Mouse (Mus musculus) Muller cell, postnatal 12 days (primary cell): ENCODE measurements around the gene Mpig6b.

Source experiments
- DNase-seq: peaks from one replicate; pipeline ENCODE4 v3.0.0-alpha.2; 2015; ENCODE audit errors: inconsistent ontology term

Mpig6b gene

DNA sequence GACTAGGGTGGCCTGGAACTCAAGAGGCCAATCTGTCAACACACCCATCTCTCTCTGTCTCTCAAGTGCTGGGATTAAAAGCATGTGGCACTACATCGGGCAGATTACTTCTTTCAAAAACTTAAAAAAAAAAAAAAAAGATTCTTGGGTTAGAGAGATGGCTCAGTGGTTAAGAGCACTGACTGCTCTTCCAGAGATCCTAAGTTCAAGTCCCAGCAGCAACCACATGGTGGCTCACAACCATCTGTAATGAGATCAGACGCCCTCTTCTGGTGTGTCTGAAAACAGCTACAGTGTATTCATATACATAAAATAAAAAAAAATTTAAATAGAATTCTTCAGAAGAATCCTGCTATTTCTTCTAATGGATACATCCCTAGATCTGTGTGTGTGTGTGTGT lies 22.2 kb upstream of the Mpig6b start:
- no peak for DNase-seq

DNA sequence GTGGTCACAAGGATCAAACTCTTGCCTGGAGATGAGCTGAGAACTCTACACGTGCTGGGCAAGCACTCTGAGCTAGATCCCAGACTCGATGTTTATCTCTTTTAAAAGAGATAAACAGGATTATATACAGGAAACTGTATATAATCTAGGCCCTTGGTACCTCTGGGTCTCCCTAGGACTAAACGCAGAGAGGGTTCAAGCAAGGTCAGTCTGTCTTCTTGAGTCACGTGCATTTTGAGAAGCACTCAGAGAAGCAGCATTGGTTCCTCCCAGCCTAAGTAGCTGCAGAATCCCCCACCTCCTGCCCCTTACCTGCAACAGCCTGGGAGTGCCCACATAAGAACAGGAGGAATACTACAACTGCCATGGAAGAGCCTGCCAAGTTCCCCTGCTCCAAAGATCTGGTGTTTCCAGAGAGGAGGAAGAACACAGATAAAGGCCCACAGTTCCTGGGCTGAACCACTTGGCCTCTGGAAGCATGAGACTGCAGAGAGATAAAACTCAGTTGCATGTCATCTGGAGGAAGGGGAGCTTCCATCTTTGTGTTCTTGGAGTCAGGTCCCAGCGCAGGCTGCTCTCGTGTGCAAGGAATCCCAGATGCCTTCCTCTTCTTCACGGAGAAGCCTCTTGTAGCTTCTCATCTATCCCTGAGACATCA lies 19.4 kb upstream of the Mpig6b start, which contains the start of gene Ly6g6f:
Ly6g6f (minus strand) TSS at position 403 of the 658 bp plus-strand sequence.
- DNase-seq = no peak

DNA sequence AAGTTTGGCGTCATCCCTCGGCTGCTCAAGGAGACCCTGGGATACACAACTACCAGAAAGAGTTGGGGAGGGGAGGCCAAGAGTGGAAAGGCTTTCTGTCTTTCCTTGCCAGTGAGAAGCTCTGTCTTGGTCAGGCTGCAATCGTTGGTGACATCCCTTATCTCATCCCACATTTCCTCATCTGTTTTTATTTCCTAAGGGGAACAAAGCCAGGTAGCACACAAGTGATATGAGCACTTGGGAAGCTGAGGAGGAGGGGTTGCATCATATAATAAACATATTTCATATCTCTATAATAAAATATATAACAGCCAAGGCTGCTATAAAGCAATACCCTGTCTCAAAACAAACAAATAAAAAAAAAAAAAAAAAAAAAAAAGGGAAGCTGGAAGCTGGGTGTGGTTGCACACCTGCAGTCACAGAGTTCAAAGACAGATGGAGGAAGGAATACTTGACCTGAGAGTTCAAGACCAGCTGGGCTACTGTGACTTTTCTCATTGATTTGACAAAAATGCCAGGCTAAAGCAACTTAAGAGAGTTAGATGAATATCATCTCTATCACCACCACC lies 18.0 kb upstream of the Mpig6b start:
- DNase-seq = no peak

DNA sequence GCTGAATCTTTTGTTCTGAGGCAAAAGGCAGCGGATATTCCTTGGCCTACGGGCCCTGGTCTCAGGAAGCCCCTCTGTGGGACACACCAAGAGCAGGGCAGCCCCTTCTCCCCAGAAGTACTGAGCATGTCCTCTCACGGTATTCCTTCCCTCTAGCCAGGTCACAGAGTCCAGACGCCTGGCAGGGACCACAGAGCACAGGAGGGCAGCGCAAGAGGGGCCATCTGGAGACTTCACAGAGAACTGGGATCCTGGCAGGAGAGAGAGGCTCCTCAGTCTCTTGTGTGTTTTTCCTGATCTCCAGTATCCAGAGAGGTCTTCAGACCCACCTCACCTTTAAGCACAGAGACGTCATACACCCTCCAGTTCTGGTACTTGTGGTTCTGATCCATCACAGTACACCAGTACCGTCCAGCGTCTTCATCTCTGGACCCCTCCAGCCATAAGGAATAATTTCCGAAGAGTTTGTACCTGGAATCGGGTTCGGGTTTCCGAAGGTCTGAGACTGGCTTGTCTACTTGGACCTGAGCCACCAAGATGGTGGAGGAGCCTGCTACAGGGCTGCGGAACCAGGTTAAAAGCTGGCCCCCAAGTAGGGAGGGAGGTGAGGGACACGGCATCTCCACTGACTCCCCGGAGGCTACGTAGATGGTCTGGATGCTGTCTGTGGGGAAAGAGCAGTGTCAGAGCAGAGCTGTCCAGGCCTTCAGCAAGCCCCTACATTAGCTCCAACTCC lies 17.0 kb upstream of the Mpig6b start:
- no peak for DNase-seq

DNA sequence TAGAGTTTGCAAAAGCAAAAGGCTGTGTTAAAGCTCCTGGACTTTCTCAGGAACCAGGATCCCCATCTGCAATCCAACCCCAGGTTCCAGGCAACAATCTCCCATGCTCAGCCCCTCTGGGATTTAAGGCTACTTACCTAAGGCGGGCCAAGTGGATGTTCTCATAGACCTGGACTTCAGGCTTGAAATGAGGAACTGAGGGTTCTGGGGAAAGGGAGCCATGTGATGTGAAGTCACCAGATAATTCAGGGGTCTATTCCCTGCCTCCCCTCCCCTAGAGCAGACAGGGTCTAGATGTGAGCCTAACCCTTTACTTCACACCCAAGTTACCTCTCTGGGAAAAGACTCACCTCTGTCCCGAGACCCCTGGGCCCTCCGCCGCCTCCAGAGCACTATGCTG lies 14.7 kb upstream of the Mpig6b start:
- DNase-seq = no peak

DNA sequence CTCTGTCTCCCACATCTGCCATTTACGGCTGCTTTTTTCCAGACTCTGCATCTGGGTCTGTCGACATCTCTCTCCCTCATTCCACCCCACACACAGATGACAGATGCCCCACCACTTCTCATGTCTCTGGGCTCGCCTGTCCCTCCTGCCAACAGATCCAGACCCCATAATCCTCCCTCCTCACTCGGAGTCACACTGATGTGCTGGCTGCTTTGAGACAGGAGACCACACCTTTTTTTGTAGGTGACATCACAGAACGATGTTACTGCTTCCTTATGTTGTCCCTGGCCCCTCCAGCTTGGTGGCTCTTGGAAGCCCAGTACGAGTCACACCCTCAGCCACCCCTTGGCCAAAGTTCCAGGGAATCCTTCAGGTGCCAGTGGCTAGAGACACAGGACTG lies 14.3 kb upstream of the Mpig6b start:
- DNase-seq = no peak

DNA sequence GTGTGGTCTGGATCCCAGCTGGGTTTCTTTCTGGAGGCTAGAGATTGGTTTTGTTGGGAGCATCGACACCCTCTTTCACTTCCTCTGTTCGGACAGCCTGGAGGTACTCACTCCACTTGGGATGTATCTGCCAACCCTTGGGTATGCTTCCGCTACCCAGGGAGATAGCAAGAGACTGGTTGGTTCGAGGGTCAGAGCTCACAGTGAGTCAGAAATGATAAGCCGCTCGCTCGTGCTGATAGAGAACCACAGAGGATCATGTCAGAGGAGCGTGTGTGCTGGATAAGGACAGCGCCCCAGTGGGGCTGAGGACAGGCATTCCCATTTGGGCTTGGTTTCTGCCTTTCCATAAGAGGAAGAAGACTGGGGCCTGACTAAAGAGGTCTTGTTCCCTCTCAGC lies 13.8 kb upstream of the Mpig6b start:
- no peak for DNase-seq

DNA sequence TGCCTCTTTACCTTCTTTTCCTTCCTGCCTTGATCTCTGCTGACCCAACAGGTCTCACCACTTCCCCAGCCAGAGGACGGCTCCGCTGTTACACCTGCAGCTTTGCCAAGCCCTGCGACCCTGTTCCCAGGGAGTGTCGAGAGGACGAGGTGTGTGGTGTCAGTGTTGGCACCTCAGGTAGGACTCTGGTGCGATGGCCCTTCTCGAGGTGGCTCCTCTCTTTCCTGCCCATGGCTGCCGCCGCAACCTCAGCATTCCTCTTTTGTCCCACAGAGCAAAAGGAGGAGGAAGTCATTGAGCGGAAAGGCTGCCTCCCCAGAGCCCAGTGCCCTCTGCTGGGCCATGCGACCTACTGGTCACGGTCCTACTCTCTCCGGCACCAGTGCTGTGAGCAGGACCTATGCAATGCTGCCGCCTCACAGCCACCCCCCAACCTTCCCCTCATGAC lies 11.8 kb upstream of the Mpig6b start, which contains the start of gene Ly6g6d:
Ly6g6d (minus strand) TSS at position 280 of the 448 bp plus-strand sequence.
- peak; percentile 72 for DNase-seq

DNA sequence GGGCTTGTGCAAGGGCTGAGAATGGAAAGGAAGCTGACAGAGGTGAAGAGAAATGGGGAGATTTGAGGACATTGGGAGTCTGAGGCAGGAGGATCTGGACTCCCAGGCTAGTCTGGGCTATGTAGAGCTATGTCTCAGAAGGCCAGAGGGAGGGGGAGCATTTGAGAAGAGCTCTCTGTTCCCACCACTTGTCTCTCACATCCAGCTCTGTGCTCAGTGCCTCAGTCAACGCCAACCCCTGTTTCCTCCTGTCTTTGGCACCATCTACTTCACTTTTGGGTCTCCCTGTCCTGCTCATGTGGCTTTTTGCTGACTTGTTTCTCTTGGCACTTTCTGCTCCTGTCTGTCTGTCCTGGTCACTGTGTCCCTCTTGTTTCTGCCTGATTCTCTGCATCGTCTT lies 11.3 kb upstream of the Mpig6b start:
- no peak for DNase-seq

DNA sequence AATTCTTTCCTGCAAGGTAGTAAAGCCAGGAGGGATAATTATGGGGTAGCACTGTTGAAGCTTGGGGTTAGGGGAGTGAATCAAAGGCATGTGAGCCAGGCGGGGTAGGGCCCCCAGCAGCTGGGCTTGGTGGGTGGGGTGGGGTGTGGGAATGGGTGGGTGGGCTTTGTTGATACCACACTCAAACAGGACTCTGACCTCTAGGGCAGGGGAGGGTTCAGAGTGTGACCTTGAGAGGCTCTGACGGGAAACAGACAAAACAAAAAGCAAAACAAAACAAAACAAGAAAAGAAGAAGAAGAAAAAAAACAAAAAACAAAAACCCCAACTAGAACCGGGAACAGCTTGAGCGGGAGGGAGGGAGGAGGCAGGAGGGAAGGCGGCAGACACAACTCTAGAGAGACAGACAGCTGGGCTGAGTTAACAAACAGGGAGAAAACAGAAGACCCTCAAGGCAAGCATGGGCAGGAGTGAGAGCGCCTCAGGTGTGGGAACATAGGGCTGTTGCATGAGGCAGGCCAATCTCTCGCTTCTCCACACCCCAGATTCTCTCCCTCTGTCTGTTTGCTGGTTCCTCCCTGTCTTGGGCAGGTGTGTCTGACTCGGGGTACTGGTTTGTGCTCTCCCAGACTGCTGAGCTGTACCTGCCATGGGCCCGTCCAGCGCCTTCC lies 10.7 kb upstream of the Mpig6b start, which contains the start of gene Ly6g6e:
Ly6g6e (plus strand) TSS at position 396 of the 670 bp plus-strand sequence.
- no peak for DNase-seq

DNA sequence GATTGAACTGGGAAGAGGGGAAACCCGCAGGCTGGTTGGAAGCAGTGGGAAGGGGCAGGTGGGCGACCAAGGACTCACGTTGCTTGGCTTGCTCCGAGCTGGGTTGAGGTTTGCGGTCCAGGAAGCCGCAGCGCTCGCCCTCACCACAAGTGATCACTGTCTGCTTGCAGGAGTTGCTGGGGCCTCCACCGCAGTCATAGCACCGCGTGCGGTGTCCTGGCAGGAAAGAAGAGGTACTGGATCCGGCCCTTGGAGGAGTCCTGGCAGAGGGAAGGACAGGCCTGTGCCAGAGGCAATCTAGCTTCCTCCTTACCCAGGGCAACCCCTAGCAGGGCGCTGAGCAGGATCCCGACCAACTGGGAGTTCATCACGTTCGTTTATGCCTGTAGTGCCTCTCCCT lies 8.1 kb upstream of the Mpig6b start:
- DNase-seq = peak; percentile 49

DNA sequence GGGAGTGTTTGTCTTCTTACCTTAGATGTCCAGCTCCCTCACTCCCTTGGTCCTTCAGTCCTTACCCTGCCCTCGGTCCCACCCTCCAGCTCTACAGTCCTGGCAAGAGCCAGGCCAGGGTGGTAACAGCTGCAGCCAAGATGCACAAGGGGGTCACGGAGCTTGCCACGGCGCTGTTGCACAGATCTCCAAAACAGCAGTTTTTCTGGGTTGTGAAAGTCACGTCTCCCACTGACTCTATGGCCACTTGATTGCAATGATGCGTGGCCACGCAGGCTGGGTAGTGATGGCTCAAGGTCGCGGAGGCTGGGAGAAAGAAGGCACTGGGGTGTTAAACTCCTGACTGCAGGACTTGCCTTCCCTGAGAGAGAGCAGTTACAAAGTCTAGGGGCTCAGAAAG lies 5.5 kb upstream of the Mpig6b start:
- DNase-seq = no peak

DNA sequence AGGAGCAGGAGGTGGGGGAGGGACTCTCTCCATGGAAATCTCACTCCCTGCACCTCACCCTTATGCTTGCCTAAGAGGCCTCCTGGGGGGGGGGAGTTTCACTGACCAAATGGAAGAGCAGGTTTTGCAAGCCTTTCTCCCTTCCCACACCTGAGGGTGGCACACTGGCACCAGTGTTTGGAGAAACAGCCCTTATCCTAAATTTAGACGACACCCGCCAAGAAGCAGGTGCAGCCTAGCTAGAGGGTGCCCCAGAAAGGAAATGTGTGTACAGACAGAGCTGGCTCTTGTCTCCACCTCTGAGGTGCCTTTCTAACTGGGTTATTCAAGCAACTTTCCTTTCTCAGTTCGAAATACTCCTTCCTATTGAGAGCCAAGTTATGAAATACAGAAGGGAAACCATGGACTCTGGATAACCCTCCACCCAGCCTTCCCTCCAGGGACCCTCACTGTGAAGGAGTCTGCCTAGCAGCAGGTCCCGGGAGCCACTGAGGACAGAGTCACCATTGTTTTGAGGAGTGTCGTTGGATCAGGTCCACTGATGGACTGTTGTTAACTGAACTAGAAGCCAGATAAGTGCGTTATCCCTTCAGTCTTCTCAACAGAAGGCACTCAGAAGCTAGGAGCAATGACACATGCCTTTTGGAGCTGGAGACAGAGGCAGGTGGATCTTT lies 4.7 kb upstream of the Mpig6b start:
- DNase-seq = no peak

DNA sequence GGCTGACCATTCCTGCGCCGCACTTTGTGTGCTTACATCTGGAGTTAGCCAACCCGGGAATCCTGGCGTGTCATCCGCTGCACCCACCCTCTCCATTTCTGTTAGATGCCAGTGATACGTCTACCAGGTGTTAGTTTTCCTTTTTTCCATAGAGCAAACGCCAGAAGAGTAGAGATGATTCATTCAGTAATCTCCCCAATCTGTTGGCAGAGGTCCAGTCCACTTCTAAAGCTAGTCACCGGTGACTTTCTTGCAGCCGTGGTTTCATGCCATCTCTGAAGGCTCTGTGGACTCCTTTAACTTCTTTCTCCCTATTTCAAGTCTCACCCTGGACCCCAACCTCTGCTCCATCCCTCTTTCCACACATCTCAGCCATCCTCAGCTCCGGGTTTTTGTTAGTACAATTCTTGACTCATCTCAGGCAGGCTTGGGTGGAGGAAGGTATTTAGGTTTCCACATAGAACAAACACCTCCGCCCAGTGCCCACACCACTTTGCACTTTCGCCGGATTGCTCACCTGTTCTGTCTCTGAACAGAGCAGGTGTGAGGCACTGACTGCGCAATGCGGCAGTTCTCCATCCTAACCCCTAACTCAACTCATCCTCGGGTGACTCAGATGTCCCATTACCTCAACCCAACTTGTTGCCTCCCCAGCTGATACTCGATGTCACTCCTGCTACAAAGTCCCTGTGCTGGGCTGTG lies 2.4 kb upstream of the Mpig6b start:
- DNase-seq = no peak

DNA sequence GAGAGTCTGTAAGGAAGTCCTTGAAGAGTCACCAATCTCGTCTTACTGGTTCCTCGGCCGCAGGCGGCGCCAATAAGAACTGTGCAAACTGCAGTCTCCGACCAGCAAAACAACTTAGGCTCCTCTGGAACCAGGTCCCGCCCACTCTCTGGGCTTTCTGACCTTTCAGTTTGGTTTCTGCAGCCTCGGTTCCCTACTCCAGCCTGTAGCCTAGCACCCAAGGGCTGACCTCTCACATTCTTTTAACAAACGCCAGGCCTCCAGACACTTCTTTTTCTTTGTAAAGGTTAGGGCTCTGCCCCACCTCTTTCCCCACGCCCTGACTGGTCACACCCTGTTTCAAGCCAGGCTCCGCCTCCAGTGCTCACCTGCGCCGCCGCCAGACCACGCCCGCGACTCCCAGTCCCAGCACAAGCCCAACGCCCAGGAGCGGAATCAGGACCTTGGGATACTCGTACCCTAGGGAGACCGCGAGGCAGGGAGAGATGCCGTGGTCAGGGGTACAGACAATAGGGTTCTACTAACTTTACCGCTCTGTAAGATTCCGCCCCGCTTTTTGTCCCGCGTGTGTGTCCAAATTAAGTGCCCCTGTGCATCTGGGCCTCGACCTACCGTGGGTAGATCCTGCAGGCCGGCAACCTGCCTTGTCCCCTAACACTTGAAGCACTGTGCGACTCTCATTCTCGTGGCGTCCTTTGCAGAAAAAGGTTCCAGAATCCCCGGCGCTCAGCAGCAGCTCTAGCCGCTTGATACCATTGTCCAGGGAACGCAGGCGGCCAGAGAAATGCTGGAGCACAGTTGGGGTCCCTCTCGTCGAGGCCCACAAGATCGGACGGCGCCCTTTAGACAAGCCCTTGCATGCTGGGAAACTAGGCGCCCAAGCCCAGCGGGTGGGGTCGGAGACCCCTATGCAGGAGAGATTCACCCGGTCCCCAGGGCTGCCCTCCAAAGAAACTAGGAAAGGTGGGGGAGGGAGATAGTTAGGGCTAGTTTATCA lies 735 bp downstream of the Mpig6b start, which contains the start of gene Ly6g6c:
Ly6g6c (plus strand) TSS at position 438 of the 997 bp plus-strand sequence.
- DNase-seq = no peak

DNA sequence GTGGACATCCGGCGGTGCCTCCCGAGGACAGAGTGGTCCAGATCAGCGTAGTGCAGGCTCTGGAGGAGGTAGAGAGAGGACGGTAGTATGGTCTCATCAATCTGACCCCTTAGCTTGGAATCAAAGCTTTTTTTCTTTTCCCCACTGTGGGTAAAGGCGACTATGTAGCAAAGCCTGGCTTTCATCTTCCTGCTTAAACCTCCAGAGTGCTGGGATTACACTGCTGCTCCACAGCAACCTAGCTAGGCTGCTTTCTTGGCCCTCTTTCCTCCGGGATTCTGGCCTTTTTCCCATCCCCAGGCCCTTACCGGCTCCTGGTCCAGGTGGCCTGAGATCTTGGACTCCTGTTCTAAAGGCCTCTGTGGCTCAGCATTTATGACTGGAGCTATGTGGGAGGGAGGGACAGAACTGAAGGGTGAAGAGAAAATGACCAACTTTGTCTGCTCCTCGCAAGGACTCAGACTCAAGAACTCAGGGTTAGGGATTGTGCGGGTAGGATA lies 1.6 kb downstream of the Mpig6b start:
- no peak for DNase-seq

DNA sequence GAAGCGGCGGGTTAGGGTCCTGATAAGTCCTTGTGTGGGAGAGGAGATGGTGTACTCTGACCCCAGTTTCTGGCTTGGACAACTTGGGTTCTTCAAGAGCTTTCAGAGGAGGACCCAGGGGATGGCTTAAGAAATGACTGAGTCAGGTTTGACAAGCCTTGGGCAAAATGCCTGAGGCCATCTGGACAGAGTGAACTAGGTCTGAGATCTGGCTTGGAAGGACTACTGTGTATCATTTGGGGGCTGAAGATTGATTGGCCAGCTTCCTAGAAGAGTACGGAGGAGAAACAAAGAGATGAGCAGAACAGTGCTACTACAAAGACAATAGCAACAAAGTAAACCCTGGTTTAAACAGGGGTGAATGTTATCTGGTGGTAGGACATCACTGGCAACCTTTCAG lies 2.5 kb downstream of the Mpig6b start:
- DNase-seq = no peak

DNA sequence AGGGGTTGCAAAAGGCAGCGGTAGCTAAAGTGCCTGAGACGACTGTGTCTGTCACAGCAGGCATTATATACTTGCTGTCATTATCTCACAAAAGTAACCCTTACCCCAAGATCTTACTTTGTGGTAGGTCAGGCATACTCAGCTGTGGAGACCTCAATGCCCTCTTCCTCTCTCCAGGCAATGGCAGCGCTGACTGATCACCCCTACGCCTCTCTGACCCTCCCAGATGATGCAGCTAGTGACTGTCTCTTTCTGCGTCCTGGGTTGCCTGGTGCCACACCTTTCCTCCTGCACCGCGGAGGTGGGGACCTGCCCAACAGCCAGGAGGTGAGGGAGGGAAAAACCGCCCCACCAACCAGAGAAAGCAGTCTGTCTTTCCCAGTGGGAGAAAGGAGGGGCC lies 4.7 kb downstream of the Mpig6b start:
- no peak for DNase-seq

DNA sequence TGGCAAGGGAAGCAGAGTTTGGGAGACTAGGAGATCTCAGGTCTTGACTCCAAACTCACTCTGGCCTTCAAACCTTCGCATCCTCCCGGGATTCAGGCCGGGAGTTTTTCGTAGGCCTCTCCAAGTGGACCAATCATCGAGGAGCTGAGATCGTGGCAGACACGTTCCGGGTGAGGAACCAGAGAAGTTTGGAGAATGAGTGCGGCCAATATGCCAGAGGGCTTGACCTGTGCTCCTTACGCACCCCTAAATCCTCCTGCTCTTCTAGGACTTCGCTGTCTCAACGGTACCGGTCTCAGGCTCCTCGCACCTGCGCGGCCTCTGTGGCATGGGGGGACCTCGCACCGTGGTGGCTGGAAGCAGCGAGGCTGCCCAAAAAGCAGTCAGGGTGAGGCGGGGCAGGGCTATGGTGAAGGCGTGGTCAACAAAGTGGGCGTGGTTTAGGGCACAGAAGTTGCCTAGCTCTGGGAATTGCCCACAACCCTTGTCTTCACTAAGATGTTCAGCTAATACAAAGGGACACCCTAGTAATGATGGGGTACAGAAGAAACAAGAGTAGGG lies 5.2 kb downstream of the Mpig6b start:
- no peak for DNase-seq
